Mouse (Mus musculus): ENCODE data around the gene Orm1.

The Orm1 gene

GRCm38 (mm10) chr4:63344295-63344694, at the start of gene Orm1:
Gene Orm1, plus strand, starts transcription at chr4:63344560.
- DNase-seq (ENCODE audit: low spot score in 2 of 2) = no peak

- DNase-seq (ENCODE audit: low spot score in 2 of 2) = no peak
These were observed 48.7 kb upstream of the Orm1 start for GRCm38 (mm10) chr4:63295641-63296040.

GRCm38 (mm10) chr4:63296263-63296662, 48.1 kb upstream of the Orm1 start:
- no peak for DNase-seq (ENCODE audit: low spot score in 2 of 2)

GRCm38 (mm10) chr4:63296876-63297275, 47.5 kb upstream of the Orm1 start:
- no peak for DNase-seq (ENCODE audit: low spot score in 2 of 2)

GRCm38 (mm10) chr4:63298191-63298590, 46.2 kb upstream of the Orm1 start:
- no peak for DNase-seq (ENCODE audit: low spot score in 2 of 2)

GRCm38 (mm10) chr4:63302641-63303040, 41.7 kb upstream of the Orm1 start:
- no peak for DNase-seq (ENCODE audit: low spot score in 2 of 2)

GRCm38 (mm10) chr4:63307175-63308062, 36.9 kb upstream of the Orm1 start:
- DNase-seq (ENCODE audit: low spot score in 2 of 2) = peak; percentile 41 to 72

- DNase-seq (ENCODE audit: low spot score in 2 of 2) = no peak
These were observed 36.0 kb upstream of the Orm1 start for GRCm38 (mm10) chr4:63308316-63308715.

- DNase-seq (ENCODE audit: low spot score in 2 of 2) = no peak
These were observed 34.0 kb upstream of the Orm1 start for GRCm38 (mm10) chr4:63310247-63310855.

- no peak for DNase-seq (ENCODE audit: low spot score in 2 of 2)
These were observed 32.9 kb upstream of the Orm1 start for GRCm38 (mm10) chr4:63311426-63311825.

GRCm38 (mm10) chr4:63314063-63314462, 30.3 kb upstream of the Orm1 start:
- no peak for DNase-seq (ENCODE audit: low spot score in 2 of 2)

GRCm38 (mm10) chr4:63316076-63316746, 28.1 kb upstream of the Orm1 start:
- no peak for DNase-seq (ENCODE audit: low spot score in 2 of 2)

- DNase-seq (ENCODE audit: low spot score in 2 of 2) = peak in 1 of 2 experiments; percentile 17
These were observed 24.8 kb upstream of the Orm1 start for GRCm38 (mm10) chr4:63319566-63319965.

GRCm38 (mm10) chr4:63323275-63323815, 21.0 kb upstream of the Orm1 start:
- DNase-seq (ENCODE audit: low spot score in 2 of 2) = no peak

- DNase-seq (ENCODE audit: low spot score in 2 of 2) = no peak
These were observed 11.0 kb upstream of the Orm1 start for GRCm38 (mm10) chr4:63333403-63333802.

GRCm38 (mm10) chr4:63338414-63339076, 5.8 kb upstream of the Orm1 start:
- no peak for DNase-seq (ENCODE audit: low spot score in 2 of 2)

GRCm38 (mm10) chr4:63342491-63342890, 1.9 kb upstream of the Orm1 start:
- DNase-seq (ENCODE audit: low spot score in 2 of 2) = no peak

GRCm38 (mm10) chr4:63343608-63344007, 752 bp upstream of the Orm1 start:
- DNase-seq (ENCODE audit: low spot score in 2 of 2) = no peak

- DNase-seq (ENCODE audit: low spot score in 2 of 2) = no peak
These were observed 901 bp downstream of the Orm1 start for GRCm38 (mm10) chr4:63345261-63345660.

- no peak for DNase-seq (ENCODE audit: low spot score in 2 of 2)
These were observed 2.3 kb downstream of the Orm1 start for GRCm38 (mm10) chr4:63346659-63347058.

- DNase-seq (ENCODE audit: low spot score in 2 of 2) = no peak
These were observed 4.2 kb downstream of the Orm1 start for GRCm38 (mm10) chr4:63348524-63348923.
